Mouse (Mus musculus) G1E (cell line): ENCODE measurements around the gene Cideb.

ENCODE experiments used
- CTCF ChIP-seq: IDR thresholded peaks from 2 replicates; pipeline ENCODE4 v1.5.1; 2012; ENCODE audit warnings: low read depth, low read length, inconsistent platforms, mixed read lengths
- GATA1 ChIP-seq: IDR thresholded peaks from 2 replicates; pipeline ENCODE4 v1.6.1; 2012; ENCODE audit warnings: borderline replicate concordance, low read length, inconsistent platforms, mixed read lengths
- POLR2AphosphoS5 ChIP-seq: IDR thresholded peaks from 2 replicates; pipeline ENCODE4 v1.6.1; 2012; ENCODE audit warnings: low read depth, low read length, inconsistent platforms; ENCODE audit not compliant: insufficient replicate concordance
- TAL1 ChIP-seq: conservative IDR thresholded peaks from 2 replicates; pipeline ENCODE4 v1.6.1; 2012; ENCODE audit warnings: low read depth, low read length, inconsistent platforms, mixed read lengths

DNA sequence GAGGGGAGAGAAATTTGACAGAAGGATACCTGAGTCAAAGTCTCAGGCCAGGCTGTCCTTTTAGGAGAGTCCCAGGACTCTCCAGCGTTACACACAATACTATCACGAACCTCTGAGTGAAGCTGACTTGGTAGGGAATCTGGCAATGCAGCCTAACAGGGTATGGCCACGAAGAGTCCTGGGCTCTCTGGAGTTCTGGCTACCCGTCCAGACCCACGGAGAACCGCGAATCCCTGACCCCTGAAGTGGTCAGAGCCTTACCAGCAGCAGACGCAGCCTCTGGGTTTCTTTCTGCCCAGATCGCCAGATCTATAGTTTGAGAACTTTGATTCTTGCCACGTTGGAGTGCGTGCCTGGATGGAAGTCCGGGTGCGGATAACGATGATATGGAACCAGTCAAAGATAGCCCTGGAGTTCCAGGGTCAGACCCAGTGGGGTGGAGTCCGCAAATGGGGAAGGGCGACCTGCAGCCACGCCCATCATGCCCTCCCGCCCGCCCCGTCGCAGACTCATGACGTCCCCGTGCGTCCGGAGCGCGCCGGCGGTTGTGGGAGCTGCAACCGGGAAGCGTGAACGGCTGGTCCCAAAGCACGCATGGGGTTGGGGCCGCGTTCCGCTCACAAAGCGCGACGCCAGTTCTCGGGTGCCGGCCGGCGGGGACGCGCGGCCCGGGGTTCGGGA is 12.9 kb downstream of the Cideb start, which contains the start of the genes Dhrs1 and Nop9:
- TF ChIP-seq CTCF: no peak
- TF ChIP-seq GATA1: no peak
- no peak for TF ChIP-seq TAL1
- TF ChIP-seq POLR2AphosphoS5: no peak
